Mouse (Mus musculus): ENCODE measurements around the gene Atxn1.

DNA sequence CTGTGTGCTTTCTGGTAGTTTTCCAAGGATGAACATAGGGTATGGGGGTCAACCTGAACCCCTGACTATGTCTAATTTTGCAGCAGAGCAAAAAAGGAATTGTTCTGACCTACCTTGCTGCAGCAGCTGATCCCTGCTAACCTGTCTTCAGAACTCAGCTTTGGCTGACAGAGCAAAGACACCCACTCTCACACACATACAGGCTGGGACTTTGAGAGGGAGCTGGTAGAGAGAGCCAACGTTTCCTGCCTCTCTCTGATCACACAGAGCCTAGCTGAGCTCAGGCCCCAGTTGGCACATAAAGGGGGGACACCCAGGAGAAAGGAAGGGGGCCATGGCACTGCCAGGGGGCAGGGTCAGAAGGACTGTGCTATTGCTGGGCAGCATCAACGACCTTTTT is 356.9 kb downstream of the Atxn1 start:
- TF ChIP-seq POLR2A (IDR thresholded peaks at IDR 0.05; ENCODE audit: low read depth, low read length) = no peak
- TF ChIP-seq CTCF (IDR thresholded peaks at IDR 0.05; ENCODE audit: borderline replicate concordance, insufficient read depth, low read length) = no peak
